Mouse (Mus musculus) ES-Bruce4 (cell line): ENCODE results near the gene Tcp11l2.

ENCODE experiments used
- CTCF ChIP-seq: IDR thresholded peaks from one replicate; pipeline ENCODE4 v1.8.1; 2011; ENCODE audit warnings: low read depth, low read length
- POLR2A ChIP-seq: IDR thresholded peaks from one replicate; pipeline ENCODE4 v1.8.1; 2011; ENCODE audit warnings: low read length; ENCODE audit not compliant: insufficient read depth

- TF ChIP-seq POLR2A (no peak), CTCF (no peak)
Observed at GRCm38 (mm10) chr10:84571052-84571639, 5.3 kb upstream of the Tcp11l2 start.
